Mouse (Mus musculus): Measurements from ENCODE around the gene Sele.
A peak's percentile ranks its signal among the peaks of the same experiment; 100 is the strongest.
"Not testable (repeated sequence)": the region's sequence is repeated elsewhere in the genome, so short reads cannot be mapped to it uniquely, and the experiment has no call there.

Sele gene

DNA sequence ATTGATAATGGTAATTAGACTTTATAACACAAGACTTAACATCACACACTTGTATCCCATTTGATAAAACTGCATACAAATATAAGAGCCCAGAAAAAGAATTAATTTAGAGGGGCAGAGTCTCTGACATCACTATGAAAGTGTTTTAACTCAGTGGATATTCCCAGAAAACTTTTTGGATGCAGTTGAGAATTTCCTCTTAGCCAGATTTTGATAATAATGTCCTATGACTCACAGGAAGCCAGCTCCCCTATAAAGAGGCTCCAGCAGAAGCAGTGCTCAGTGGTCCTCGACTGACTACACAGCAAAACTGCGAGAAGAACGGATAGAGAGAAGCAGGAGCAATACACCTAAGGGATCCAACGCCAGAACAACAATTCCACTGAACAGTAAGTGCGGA is at the start of gene Sele:
TSS of gene Sele (plus strand) at position 301 of the 400 bp plus-strand sequence.
- no peak for DNase-seq (ENCODE audit: extremely low read depth, low read depth)

DNA sequence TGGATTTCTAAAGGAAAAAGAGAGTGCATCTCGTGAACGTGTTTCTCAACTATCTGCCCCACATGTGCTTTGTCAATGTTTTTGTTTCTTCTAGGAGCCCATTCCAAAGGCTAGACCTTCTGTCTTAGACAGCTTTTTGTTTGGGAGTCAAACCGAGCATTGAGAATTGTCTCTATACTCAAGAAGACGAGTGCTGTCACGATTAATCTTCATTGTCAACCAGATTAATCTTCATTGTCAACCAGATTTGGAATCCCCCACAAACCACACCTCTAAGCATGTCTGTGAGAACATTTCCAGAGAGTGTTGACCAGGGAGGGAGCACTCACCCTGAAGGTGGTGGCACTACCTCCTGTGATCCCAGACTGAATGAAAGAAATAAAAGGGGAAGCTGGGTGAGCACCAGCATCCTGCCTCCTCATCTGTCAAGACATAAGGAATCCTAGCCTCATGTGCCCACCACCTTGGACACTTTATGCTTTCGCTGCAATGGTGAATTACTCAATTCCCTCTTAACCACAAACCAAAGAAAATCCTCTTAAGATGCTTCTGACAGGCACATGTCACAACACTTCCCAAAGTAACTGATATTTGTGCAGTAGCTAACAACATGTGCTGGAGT is 46.1 kb upstream of the Sele start:
- no peak for DNase-seq (ENCODE audit: extremely low read depth, low read depth)

GRCm38 (mm10) chr1:164004311-164004710 is 43.7 kb upstream of the Sele start:
- DNase-seq (ENCODE audit: extremely low read depth, low read depth): no peak

- DNase-seq (ENCODE audit: extremely low read depth, low read depth): no peak
These were observed 38.8 kb upstream of the Sele start for GRCm38 (mm10) chr1:164009235-164009634.

GRCm38 (mm10) chr1:164014616-164015015 is 33.4 kb upstream of the Sele start:
- DNase-seq (ENCODE audit: extremely low read depth, low read depth): no peak

GRCm38 (mm10) chr1:164018221-164018896 is 29.7 kb upstream of the Sele start:
- no peak for DNase-seq (ENCODE audit: extremely low read depth, low read depth)

GRCm38 (mm10) chr1:164019789-164020188 is 28.2 kb upstream of the Sele start:
- DNase-seq (ENCODE audit: extremely low read depth, low read depth): no peak

DNA sequence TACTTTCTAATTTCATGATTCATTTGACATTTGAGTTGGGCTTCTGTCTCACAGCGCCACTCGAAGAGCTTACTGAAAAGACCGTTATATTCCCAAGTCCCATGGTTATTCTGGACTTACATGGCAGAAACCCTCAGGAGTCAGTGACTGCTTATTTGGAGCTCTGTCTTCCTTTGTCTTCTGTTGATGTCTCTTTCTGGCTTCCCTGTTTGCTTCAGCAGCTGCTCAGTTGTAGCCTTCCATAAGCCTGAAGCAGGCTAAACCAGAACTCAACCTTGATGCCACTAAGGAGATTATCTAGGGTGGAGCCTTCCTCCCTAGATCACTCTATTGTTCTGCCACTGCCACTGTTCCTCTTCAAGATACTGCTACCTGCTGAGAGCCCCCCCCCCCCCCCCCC is 27.3 kb upstream of the Sele start:
- DNase-seq (ENCODE audit: extremely low read depth, low read depth): not testable (repeated sequence)

- not testable (repeated sequence) for DNase-seq (ENCODE audit: extremely low read depth, low read depth)
These were observed 25.9 kb upstream of the Sele start for GRCm38 (mm10) chr1:164022106-164022505.

- no peak for DNase-seq (ENCODE audit: extremely low read depth, low read depth)
These were observed 22.3 kb upstream of the Sele start for GRCm38 (mm10) chr1:164025685-164026084.

DNA sequence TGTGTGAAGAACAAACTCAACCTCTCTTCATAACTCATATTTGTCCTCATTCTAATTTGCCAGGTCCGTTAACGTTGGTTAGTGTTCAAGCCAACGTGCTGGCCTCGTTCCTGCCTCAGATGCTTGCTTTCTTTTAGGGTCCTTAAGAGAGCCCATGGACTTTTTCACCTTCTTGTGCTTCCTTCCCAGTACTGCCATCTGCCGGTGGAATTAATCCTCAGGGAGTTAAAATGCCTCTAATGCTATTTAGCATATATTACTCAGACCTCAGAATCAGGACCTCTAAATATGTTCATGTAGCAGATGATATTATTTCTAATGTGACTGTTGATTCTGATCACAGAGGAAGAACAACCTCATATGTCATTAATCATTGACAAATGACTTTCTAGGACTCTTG is 20.6 kb upstream of the Sele start:
- peak; percentile 56 for DNase-seq (ENCODE audit: extremely low read depth, low read depth)

GRCm38 (mm10) chr1:164040385-164041135 is 7.5 kb upstream of the Sele start:
- DNase-seq (ENCODE audit: extremely low read depth, low read depth): no peak

- no peak for DNase-seq (ENCODE audit: extremely low read depth, low read depth)
These were observed 4.5 kb upstream of the Sele start for GRCm38 (mm10) chr1:164043549-164043948.

GRCm38 (mm10) chr1:164053561-164053960 is 5.5 kb downstream of the Sele start:
- no peak for DNase-seq (ENCODE audit: extremely low read depth, low read depth)

DNA sequence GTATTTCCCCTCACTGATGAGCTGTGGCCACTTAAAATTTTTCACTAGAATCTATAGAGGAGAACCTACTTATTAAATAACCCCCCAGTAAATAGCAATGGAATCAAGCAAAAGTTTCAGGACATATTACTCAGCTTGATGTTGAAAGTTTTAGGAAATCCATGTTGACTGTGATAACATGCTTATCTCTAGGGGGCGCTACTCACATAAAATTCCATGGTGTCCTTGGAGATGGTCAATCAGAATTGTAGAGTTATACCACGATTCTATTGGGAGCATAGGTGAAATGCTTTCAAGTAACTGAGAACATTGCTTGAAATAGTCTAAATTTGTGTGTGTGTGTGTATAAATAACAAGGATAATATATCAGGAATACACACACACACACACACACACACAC is 6.8 kb downstream of the Sele start:
- no peak for DNase-seq (ENCODE audit: extremely low read depth, low read depth)

DNA sequence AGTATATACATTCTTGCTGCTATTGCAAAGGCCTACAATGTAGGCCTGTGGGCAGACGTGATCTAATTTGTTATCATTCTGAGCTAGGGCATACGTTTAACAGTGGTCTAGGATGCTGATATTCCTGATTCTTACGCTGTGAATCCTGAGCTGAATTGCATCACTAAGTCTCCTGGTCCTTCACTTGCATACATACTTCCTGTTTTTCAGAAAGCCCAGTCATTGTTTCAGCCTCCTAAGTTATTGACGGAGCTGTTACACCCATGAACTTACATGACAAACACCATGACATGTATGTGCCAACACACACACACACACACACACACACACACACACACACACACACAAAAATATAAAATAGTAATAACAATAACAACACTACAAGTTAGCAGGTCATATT is 12.0 kb downstream of the Sele start:
- peak; percentile 26 for DNase-seq (ENCODE audit: extremely low read depth, low read depth)

DNA sequence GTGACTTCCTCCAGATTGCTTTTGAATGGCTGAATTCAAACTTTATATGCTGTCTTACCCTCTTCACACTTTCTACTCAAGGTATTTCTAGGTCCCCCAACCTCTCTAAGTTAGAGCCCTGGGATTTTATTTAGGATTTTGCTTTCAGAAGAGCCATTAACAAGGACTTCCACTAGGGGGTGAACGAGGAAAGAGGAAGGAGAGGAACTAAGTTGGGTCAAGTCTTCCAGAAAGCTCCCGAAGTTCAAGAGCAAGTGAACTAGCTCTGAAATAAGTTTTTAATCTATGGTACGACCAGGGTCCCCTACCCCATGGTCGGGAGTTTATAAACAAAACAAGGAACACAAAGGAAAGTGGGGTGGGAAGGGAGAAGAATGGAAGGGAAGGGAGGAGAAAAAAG is 13.2 kb downstream of the Sele start:
- peak; percentile 43 for DNase-seq (ENCODE audit: extremely low read depth, low read depth)

- no peak for DNase-seq (ENCODE audit: extremely low read depth, low read depth)
These were observed 13.9 kb downstream of the Sele start, which contains the start of gene Sell for GRCm38 (mm10) chr1:164061925-164062324. TSS of gene Sell (plus strand) at chr1:164061982.

- DNase-seq (ENCODE audit: extremely low read depth, low read depth): no peak
These were observed 14.8 kb downstream of the Sele start for GRCm38 (mm10) chr1:164062856-164063255.

- DNase-seq (ENCODE audit: extremely low read depth, low read depth): no peak
These were observed 15.7 kb downstream of the Sele start for GRCm38 (mm10) chr1:164063745-164064144.

- DNase-seq (ENCODE audit: extremely low read depth, low read depth): no peak
These were observed 21.2 kb downstream of the Sele start for GRCm38 (mm10) chr1:164069261-164069660.

DNA sequence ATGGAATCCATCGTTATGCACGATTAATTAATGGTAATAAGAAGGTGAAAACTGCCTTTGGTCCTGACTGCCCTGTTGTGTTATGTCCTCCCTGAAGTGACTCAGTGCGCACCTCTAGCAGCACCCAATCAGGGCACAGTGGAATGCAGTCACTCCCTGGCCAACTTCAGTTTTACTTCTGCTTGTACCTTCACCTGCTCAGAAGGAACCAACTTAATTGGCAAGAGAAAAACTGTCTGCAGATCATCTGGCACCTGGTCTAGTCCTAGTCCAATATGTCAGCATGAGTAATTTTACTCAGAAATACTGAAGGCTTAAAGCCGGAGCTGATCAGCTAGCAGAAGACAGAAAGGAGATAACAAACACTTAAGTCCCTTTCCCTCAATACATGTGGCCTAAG is 22.4 kb downstream of the Sele start:
- DNase-seq (ENCODE audit: extremely low read depth, low read depth): no peak
